Mouse (Mus musculus) MEL-GATA-1-ER (cell line): ENCODE data around the gene Bend4.

Experiments used
- DNase-seq: peaks from one replicate; pipeline ENCODE4 v3.0.0-alpha.2; 2012; ENCODE audit warnings: low read depth; ENCODE audit errors: extremely low read depth

Bend4 gene

DNA sequence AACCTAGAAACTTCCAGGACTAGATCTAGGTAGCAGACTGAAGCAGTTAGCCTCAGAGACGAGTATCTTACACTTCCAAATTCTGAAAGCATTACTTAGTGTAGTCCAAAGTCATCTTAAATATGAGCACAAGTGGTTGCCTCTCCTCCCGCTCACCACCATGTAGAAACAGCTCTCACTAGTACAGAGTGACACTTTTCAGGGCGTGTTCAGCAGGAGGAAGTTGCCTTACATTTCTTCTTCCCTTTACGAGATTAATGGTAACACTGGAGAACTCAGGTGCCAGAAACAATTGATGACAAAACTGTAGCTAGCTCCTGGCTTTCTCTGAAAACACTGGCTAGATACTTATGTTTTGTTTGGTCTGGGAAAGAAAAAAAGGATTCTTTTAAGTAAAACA, 8.7 kb downstream of the Bend4 start:
- no peak for DNase-seq

GRCm38 (mm10) chr5:67411475-67411874, 16.6 kb downstream of the Bend4 start:
- no peak for DNase-seq

GRCm38 (mm10) chr5:67410426-67410825, 17.7 kb downstream of the Bend4 start:
- DNase-seq = peak; percentile 35

- no peak for DNase-seq
These were observed 19.7 kb downstream of the Bend4 start for GRCm38 (mm10) chr5:67408391-67408790.

DNA sequence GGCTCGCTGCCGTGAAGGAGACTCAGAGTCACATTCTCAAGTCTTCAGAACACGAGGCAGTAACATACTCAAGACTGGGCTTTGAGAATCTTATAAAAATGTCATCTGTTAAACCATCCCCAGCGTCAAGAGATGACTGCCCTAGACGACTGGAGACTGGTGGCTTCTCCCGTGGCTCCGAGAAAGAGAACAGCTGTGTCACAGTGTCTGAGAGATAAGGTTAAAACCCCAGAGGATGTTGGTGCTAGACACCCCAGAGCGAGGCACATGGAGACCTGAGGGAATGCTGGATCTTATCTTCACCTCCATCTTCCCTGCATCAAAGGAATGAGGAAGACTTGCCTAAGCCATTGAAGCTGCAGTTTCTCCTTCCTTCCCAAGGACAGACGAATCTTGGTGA, 23.2 kb downstream of the Bend4 start:
- peak; percentile 7 for DNase-seq

DNA sequence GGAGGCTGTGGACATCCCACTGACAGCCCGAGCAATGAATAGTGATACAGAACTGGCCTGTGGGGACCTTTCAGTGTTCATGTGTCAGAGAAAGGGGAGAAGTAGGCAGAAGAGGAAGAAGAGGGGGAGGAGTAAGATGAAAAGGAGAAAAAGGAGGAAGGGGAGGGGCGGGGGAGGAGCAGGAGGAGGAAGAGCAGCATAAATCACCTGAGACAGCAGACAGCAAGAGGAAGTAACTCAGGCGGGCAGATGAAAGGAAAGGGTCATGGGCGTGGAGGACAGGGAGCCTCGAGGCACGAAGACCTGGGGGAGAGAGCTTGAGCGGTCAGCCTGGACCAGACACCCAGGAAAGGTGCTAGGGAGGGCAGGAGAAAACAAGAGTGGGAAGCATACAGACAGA, 23.7 kb downstream of the Bend4 start:
- peak; percentile 58 for DNase-seq

- no peak for DNase-seq
These were observed 26.5 kb downstream of the Bend4 start for GRCm38 (mm10) chr5:67401612-67402011.

DNA sequence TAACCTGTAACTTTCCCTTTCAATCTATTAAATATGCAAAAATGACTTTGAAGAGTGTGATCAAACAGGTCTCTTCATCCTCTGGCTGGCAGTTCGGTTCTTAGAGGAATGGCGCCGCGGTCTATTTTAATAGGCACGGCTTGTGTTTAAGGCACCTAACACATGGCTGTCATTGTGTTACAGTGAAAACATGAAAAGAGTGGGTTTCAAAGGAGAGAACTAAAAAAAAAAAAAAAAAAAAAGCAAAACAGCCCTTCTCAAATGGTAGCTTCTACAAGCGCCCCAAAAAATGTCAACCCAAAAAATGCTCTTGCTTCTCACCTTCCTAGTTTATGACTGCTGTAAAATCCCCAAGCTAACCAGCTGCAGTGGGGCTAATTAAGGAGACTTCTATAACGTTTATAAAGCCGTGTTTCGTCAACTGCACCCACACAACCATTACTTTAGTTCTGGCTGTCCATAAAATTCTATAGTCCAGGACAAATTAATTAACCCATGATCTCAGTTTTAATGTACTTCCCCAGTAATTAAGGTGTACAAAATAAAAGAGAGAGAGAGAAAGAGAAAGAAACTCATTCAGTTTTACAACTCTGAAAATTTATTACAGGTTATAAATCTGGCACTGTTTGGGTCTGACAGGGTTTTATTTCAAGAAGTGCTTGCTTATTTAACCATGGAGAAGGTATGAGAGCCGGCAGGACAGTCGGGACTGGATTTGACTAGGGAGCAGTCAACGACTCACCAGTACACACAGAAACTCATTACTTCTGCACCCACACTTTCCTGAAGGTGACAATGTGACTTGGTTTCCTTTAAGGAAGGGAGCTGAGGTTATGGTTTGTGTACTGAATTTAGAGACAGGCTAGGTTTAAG, 27.3 kb downstream of the Bend4 start:
- DNase-seq = no peak

- DNase-seq = no peak
These were observed 28.1 kb downstream of the Bend4 start for GRCm38 (mm10) chr5:67399876-67400607.

DNA sequence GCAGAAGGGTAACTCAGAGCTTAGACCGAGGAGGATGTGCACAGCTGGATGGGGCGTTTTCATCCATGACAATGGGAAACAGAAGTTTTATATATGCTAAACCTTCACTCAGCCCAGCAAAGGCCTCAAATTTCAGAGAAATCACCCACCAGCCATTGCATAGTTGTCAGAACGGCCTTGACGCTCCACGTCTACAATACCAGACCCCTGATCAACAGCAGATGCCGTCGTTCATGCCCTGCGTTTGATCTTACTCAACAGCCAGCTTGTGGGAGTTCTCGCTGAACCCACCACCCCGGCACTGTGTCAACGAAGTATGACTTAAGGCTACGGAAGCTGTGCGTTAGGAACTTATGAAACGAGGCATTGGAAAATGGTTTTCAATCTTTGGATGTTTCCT, 30.9 kb downstream of the Bend4 start:
- no peak for DNase-seq

DNA sequence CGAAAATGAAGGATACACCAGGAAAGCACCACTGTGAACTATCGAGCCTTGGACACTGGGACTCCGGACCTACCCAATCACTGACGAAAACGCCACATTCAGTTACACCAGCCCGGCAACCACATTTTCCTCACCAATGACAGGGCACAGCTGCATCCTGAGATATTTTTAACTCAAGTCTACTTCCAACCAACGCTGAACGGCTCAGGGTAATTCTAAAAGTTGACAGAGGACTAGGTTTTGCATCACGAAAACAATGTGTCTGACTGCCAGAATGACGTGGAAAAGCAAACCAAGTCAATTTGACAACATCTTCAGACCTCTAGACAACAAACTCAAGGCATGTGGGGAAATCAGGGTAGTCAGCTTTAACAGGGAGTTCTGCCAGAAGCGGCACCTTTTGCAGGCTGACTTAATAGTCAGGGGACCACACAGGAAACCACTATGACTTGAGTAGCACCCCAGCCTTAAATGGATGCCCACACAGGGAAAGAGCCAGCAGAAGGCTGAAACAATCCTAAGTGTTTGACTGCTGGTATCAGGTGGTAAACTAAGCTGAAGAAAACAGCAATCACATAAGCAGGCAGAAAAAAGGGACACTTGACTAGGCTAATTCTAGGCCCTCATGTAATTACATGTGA, 32.8 kb downstream of the Bend4 start:
- DNase-seq = no peak

GRCm38 (mm10) chr5:67393951-67394350, 34.2 kb downstream of the Bend4 start:
- DNase-seq = no peak

- no peak for DNase-seq
These were observed 45.6 kb downstream of the Bend4 start for GRCm38 (mm10) chr5:67382556-67382955.

GRCm38 (mm10) chr5:67381690-67382089, 46.4 kb downstream of the Bend4 start:
- no peak for DNase-seq

- DNase-seq = no peak
These were observed 51.0 kb downstream of the Bend4 start for GRCm38 (mm10) chr5:67377044-67377621.

- no peak for DNase-seq
These were observed 65.2 kb downstream of the Bend4 start for GRCm38 (mm10) chr5:67362931-67363330.

GRCm38 (mm10) chr5:67362316-67362715, 65.8 kb downstream of the Bend4 start:
- DNase-seq = no peak

DNA sequence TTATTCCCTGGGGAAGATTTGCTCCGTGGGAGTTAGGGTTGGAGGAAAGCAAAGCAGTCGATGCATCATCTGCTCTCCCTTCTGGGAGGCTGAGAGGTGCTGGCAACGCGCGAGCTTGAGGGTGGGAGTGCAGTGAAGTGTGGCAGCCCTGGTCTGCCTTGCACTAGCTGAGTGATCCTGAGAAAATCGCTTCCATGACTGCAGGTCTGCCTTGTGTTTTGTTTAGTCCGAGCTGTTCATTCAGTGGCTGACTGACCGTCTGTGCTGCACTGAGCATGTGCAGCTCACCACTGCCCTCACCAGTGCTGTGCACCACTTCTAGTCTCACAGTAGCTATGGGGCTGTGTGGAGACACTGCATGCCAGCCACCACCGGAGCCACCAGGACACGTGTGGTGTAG, 79.2 kb downstream of the Bend4 start:
- DNase-seq = no peak

GRCm38 (mm10) chr5:67347060-67347459, 81.0 kb downstream of the Bend4 start:
- DNase-seq = no peak
